Mouse (Mus musculus): ENCODE measurements around the gene Gm20696. TPM values are rescaled to one million over a fixed set of nuclear protein-coding genes. Genes with fewer than 3 reads are reported as not detected.

Gene Gm20696
- total RNA-seq, 2 experiments from 2014 or later, result 0.73 to 0.90 TPM

DNA sequence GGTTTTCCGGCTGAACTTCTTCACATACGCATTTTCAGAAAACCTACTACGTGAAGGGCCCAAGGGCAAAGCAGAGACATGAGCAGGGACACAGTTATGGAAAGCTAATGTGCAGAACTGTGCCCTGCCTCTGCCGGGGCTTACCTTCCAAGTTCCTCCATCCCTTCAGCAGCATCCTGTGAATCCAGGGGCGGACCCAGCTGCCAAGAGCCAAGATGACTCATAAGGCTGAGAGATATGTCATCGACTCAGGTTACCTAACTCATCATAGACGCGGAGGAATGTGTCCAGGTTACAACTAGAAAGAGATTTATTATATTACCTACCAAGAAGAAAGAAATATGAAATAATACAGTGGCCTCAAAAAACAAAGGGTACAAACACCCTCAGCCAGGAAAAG, 200.2 kb downstream of the Gm20696 start:
- intact Hi-C loops (cut with DNase I; ENCODE audit: low total_unique reads), result no loop called here
- no peak for DNase-seq

DNA sequence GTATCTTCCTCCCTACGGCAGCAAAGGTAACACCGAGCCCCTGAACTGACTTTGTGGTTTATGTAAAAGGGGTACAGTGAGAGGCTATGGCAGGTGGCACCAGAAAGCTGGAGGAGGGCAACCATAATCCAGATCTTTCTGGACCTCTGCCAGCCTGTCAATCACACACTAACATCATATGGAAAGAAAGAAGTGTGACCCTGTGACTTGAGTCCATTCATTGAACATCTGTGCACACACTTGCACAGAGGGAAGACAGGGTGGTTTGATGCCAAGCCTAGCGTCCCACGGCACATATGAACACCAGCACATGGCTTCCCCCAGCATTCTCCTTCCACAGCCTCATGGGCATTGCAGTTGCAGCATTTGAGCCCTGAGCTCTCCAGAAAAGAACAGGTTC, 202.1 kb downstream of the Gm20696 start:
- intact Hi-C loops (cut with DNase I; ENCODE audit: low total_unique reads), result no loop called here
- DNase-seq, result no peak

DNA sequence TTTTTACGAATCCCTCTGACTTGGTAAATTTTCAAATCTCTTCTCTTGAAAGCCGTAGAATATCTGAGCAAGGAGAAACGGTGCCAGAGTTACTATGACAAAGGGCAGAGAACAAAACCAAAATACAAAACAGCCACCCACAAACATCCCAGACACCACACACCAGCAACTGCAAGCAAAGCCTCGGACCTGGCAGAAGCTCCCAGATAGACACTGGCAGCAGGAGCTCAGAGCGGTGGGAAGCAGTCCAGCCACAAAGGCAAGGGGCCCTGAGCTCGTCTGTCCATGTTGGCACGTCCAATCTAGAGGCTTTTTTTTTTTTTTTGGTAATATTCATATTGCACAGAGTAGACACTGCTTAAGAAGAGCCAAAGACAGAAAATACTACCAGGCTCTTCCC, 202.7 kb downstream of the Gm20696 start:
- intact Hi-C loops (cut with DNase I; ENCODE audit: low total_unique reads), result no loop called here
- DNase-seq, result peak; percentile 41

DNA sequence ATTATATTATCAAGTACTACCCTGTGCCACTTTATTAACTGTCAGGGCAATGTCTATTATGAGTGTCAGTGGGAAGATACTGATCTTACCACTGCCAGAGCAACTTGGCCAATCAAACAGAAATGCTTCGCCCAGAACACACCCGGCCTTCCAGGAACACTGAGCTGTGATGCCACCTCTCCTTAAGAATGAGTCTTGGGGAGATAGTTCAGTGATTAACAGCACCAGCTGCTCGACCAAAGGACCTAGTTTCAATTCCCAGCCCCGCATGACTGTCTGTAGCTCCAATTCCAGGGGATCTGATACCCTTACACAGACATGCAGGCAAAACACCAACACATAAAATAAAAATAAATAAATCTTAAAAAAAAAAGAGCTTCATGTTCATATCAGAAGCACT, 207.8 kb downstream of the Gm20696 start:
- no peak for DNase-seq
- intact Hi-C loops (cut with DNase I; ENCODE audit: low total_unique reads), result no loop called here

DNA sequence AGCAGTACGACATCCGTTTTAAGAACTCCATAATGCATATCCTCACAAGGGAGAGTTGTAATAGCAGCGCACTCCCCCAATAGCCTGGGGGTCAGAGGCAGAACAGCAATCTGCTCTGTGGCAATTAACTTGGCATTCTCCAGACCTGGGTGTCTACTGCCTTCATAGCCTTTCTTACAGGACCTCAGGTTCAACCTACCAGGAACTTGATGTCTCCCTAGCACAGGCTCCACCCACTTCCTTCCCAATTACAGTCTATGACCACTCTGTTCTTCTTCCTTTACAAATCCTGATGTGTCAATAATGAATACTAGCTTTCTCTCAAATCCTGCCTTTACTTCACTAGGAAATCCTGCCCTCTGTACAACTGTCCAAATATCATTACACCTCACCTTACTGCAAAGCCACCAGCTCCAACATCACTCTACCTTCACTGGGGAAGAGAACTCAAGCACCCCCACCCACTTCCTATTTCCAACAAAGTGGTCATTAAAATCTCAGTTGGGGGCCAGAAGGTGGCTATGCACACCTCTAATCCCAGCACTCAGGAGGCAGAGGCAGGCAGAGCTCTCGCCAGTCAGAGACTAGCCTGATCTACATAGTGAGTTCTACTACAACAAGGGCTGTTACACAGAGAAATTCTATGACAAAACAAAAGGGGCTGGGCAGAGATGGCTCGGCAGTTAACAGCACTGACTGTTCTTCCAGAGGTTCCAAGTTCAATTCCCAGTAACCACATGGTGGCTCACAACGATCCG, 212.7 kb downstream of the Gm20696 start:
- intact Hi-C loops (cut with DNase I; ENCODE audit: low total_unique reads), result no loop called here
- DNase-seq, result no peak

DNA sequence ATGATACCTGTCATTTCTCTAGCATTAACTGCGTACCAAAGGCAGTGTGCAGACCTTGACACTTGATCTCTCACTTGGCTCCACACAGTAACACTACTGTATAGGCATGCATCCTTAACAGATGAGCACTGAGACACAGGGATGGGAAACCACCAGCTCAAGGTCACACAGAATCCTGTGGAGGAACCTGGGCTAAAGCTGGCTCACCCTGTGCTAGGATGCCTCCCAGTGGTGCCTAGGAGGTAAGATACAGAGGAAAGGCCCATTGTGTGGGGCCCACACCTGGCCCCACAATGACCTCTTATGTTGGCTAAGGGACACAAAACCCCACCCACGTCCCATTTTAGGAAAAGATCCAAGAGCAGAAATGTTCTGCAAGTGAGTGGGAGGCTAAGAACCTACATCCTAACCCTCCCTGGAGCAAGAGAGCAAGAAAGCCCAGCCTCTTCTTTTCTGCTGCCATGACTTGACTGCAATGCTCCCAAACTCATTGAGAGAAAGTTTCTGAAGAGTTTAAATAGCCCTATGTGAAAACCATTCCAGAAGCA, 213.9 kb downstream of the Gm20696 start:
- DNase-seq, result no peak
- intact Hi-C loops (cut with DNase I; ENCODE audit: low total_unique reads), result no loop called here

DNA sequence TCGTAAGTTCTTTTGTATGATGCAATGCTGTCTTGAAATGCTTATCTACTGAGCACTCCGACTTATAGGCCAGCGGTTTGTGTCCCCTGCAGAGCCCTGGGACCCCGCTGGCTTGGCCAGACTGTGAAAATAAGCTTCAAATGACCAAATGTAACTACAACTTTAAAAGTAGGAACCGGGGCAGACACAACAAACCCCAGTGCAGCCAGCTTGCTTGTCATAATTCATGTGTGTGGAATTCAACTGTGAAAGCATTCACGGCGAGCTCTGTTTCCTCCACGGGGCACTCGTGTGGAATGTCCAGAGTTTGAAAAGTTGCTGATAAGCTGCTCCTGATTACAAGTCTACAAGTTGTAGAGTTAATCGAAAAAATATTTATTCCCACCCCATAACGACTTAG, 215.1 kb downstream of the Gm20696 start:
- intact Hi-C loops (cut with DNase I; ENCODE audit: low total_unique reads), result no loop called here

DNA sequence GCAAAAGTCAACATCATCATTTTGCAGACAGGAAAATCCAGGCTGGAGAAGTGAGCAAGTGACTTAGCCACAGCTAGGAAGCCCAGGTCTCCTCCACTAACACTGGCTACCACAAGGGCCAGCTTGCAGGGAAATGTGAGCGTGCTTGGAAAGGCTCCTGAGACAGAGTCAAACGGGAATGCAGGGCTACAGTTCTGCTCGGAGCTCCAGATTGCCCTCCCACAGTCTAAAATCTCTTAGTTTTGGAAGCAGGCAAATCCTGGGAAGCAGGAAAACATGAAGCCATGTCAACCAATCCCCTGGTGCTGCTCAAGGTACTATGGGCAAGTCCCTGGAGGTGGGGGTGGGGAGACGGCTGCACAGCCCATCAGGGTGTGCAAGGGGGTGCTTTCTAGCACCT, 219.2 kb downstream of the Gm20696 start:
- intact Hi-C loops (cut with DNase I; ENCODE audit: low total_unique reads), result no loop called here
- DNase-seq, result no peak

More for the DNA sequence above, 215.1 kb downstream of the Gm20696 start:
- no peak for DNase-seq

DNA sequence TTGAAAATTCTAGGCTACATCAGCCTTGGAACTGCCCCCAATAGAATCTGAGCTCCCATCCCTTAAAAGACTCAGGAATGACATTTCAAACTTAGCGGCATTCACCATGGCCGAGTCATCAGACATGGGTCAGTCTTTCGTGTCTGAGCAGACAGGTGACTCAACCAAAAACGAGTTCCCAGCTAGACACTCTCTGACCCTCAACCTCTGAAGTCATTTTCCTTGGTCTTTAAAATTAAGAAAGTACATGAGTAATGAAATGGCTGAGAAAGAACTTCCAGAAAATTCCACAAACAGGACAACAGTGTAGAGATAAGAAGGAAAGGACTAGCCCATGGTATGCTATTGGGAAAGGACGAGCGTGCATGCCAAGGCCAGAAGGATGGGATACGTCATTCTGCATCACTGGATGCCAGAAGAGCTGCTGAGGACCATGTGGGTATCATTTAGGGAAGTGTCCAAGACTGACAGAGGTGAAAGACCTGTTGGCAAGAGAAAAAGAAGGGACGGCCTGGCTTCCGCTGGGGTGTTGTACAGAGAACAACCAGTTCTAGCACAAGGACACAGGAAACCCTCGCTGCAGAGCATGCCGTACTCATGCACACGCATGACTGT, 219.7 kb downstream of the Gm20696 start:
- intact Hi-C loops (cut with DNase I; ENCODE audit: low total_unique reads), result no loop called here

DNA sequence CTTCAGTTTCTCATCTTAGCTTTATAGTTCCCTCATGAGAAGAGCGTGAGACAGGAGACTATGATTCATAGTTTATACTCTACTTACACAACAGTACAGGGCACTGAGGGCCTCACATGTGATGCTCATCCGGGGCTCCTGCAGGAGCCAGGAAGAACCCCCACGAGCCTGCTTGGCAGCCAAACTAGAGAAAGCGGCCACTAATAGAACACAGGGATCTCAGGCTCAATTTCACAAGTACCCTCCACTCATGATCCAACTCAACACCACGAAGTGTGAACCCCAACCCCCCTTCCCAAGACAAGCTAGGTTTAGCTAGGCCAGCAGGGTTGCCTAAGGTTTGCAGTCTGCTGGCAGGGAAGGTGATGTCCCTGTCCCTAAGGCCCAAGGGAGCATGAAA, 223.1 kb downstream of the Gm20696 start:
- intact Hi-C loops (cut with DNase I; ENCODE audit: low total_unique reads), result no loop called here
- no peak for DNase-seq

More for the DNA sequence above, 219.7 kb downstream of the Gm20696 start:
- DNase-seq, result no peak

DNA sequence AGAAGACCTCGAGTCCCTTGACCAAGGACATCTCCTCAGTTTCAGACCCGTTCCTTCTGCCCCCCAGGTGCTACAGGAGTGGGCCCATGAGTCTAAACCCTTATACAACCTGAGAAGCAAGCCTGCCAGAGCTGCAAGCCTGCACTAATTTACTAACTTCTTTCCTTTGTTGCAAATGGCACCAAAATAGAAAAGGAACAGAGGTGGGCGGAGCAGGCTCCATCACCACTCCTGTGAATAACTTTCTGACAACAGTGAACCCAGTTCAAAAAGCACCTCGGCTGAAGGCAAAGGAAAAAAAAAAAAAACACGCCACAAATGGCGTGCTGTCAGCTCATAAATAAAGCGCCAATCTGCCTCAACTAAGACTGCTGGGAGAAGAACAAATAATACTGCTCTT, 225.5 kb downstream of the Gm20696 start:
- intact Hi-C loops (cut with DNase I; ENCODE audit: low total_unique reads), result no loop called here
- DNase-seq, result no peak

DNA sequence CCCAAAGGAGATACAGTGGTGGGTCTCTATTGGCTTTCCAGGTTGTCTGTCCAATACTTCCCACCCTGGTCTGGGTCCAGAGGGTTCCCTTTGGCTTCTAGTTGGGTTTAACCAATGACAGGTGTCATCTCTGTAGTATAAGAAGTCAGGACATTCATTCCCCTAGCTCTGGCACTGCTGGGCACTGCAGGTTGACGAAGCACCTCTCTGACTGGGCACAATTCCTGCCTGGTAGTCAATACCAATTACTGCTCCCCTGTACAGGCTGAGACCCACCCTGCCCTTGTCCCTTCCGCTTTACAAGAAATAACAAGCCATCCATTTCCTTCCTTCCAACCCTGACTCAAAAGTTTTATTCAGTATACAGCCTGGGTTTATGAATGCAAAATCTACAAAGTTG, 226.0 kb downstream of the Gm20696 start:
- no peak for DNase-seq
- intact Hi-C loops (cut with DNase I; ENCODE audit: low total_unique reads), result no loop called here

DNA sequence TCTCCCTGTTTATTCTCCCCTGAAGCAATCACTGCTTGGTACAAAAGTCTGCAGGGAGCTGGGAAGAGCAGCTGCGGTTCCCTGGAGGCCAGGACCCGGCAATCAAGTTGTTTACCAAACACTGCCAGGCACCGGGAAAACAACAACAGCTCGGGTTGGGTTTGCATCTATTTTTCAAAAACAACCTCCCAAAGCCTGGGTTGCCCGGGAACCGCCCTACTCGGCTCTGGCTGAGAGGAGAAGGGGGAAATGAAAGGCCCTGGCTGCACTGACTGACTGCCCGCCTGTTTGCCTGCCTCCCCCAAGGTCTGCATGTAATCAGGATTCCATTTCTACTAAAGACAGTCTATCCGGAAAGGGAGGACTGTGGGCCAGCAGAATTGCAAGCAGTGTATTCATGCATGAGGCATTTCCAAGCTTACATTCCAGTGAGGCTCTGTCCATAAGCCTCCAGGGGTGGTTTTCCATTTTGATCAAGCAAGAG, 226.7 kb downstream of the Gm20696 start:
- intact Hi-C loops (cut with DNase I; ENCODE audit: low total_unique reads), result no loop called here
- DNase-seq, result peak; percentile 32

DNA sequence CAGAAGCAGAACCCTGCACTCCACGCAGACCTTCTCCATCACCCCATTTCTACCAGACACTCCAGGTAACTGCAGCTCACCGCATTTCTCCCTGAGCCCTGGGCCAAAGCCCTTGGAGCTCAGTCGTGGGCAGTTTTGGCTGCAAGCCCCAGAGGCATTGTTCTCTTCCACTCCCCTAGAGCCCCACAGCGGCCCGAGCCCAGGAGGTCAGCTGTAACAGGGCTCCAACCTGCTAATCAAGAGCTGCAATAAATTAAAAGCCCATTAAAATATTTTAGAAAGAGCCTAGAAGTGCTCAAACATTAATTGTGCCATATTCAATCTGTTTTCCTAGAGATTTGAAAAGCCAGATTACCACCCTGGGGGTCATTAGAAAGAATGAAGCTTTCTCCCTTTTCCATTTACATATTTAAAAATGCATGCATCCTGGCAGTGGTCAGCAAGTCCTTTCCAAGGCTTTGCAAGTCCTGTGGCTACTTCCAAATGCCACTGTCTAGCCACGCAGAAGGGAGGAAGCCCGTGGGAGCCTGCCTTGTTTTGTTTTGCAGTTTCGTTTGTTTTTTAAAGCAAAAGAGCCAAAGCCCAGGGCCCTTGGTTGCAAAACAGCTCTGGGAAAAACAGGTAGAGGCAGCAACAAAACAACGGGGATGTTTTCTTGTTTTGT, 227.3 kb downstream of the Gm20696 start:
- peak; percentile 31 for DNase-seq
- intact Hi-C loops (cut with DNase I; ENCODE audit: low total_unique reads), result no loop called here

DNA sequence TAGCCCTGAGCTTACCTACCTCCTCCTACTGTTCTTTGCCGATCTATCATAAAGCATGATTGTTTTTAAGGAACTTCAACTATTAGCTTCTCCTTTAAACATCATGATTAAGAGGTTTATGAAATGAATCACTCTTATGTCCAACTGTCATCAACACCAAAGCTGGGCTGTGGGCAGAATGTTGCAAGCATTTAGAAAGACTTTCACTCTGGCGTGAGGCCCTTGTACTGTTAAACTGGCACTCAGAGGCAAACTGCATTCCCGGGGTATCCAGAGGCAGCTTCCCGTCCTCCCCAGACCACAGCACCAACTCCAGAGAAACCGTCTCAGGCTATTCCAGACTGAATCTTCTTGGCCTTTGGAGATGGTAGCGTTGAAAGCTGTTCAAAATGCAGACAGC, 230.2 kb downstream of the Gm20696 start:
- intact Hi-C loops (cut with DNase I; ENCODE audit: low total_unique reads), result no loop called here
- no peak for DNase-seq

DNA sequence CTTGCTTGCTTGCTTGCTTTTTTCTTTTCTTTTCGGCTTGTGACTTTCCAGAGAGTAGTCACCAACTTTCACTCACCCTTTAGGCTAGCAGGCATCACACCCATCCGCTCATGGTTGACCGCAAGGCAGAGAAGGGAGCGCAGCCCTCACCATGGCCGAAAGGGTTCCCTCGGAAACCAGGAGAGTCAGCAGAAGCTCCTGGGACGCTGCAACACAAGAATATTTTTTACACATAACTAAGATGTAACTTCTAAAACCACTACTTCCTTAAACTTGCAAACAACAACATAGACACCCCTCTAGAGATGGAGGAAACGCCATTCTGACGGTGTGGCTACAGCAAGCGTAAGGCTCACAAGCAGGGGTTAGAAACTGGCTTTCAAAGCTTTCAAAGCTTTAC, 231.5 kb downstream of the Gm20696 start:
- DNase-seq, result no peak
- intact Hi-C loops (cut with DNase I; ENCODE audit: low total_unique reads), result no loop called here

DNA sequence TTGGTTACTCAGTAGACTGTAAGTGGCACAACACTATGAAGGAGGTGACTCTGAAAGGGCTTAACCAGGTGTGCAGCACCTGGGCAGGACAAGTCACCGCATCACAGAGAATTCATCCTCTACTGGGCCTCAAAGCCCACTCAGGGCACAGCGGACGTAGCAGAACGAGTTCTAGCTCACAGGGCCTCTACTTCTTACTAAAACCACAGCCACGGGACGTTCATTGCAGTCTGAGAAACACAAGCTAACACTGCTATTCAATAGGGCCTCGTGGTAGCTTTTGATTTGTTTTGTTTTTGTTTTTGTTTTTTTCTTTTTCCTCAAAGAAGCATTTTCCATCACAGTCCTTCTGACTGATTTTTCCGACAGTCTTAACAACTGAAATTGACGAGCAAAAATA, 233.6 kb downstream of the Gm20696 start:
- intact Hi-C loops (cut with DNase I; ENCODE audit: low total_unique reads), result no loop called here
- DNase-seq, result no peak

DNA sequence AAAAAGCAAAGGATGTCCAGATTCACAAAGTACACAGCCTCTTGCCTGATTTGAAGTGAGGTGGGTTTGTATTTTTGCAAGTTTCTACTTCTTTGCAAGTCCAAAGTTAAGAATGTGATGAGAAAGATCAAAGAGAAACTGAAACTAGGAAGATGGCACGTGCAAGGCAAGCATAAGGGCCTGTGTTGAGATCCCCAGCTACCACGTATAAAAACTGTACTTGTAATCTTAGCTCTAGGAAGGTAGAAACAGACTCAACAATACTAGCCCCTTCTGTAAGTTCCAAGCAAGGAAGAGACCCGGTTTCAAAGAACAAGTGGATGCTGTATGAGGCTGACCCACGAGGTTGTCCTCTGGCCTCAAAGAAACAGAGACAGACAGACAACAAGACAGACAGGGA, 234.7 kb downstream of the Gm20696 start:
- intact Hi-C loops (cut with DNase I; ENCODE audit: low total_unique reads), result no loop called here
- no peak for DNase-seq

DNA sequence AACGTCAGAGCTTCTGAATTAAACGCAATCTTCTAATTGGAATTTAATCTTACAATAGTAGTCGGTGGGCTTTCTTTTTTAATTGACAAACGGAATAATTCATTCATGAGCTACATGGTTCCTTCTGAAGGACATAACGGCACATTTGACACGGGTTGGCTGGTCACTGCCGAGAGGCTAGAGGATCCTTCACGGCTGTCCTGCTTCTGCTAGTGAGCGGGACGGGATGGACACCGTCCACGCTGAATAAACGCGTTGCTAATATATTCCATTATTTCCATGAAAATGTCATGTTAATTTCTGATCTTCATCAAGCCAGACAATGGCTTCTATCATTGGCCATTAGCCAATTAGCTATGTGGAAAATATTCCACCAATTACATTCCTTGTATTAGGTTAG, 236.0 kb downstream of the Gm20696 start:
- DNase-seq, result no peak
- intact Hi-C loops (cut with DNase I; ENCODE audit: low total_unique reads), result no loop called here

DNA sequence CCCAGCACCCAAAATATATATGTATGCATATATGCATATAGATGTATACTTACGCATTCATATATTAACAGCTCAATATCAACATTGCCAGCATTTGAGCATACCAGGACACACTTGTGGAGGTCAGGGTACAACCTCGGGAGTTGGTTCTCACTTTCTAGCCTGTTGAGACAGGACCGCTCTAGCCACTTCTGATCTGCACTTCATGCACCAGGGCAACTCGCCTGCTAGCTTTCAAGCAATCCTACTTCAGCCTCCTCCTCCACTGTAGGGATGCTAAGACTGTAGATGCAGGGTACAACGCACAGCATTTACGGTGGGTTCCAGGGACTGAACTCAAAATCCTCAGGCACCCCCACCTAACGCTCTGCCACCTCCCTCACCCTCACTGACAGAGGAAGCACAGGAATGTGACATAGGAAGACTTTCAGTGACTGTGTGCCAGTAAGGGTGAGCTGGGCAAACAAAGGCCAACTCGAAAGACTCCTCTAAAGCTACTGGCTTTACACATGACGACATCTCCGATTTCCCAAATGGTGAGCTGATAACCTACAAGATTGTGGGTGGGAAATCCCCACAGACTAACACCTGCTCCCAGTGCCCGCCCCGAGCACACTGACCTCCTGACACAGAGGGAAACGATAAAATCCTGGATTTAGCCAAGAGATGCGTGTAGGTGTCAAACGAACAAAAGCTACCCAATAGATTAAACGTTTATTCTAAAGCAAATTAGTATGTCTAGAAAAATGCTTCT, 237.0 kb downstream of the Gm20696 start:
- intact Hi-C loops (cut with DNase I; ENCODE audit: low total_unique reads), result no loop called here
- no peak for DNase-seq
